Mouse (Mus musculus): ENCODE results near the gene Camk1. TPM values are rescaled to one million over a fixed set of nuclear protein-coding genes. Genes with fewer than 3 reads are reported as not detected.
A peak's percentile ranks its signal among the peaks of the same experiment; 100 is the strongest.

The Camk1 gene
- total and polyA plus RNA-seq, 3 experiments = 0.20 to 5.3 (median 1.4) TPM

DNA sequence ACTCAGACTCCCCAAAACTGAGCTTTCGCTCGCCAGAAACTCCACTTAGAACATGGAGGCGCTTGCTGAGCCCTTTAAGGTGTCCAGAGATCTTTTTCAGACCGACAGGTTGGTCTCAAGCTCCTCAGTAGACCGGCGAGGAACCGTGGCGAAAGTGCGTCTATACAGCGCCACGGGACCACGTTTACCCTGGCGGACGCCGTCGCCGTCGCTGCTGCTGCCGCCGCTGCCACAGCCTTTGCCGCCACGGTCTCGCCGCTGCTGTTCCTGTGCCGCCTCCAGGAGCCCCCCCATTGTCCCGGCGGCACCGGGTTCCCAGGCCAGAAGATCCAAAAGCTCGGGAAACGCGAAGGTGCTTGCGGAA lies 36.8 kb downstream of the Camk1 start, which contains the start of gene Brpf1:
Gene Brpf1, plus strand, starts transcription at position 152 of the 364 bp plus-strand sequence.
- in situ Hi-C loops (cut with MboI; ENCODE audit: low pct_ligation_motif_present, low pct_unique_long_range_greater_than_20kb, low sequenced_read_pairs) = loop anchor here (10.0 to 25.0 kb wide), 2 partner anchors 262 to 595 kb away; partner anchors contain the start of gene Thumpd3
- dilution Hi-C loops (cut with MboI; ENCODE audit: extremely low pct_ligation_motif_present, extremely low pct_unique_long_range_greater_than_20kb, low sequenced_read_pairs) = no loop called here
- H3K4me2 ChIP-seq (ENCODE audit: insufficient read depth, low read depth, poor library complexity, severe bottlenecking) = peak within 1 kb of the TSS; percentile 95
- peaks cover 10 to 37% of the 10 kb centered on the region in 2 experiments for H3K4me1 ChIP-seq (ENCODE audit: control insufficient read depth in 1 of 2, insufficient read depth in 2 of 2)
- peaks cover 36% of the 10 kb centered on the region for H3K79me2 ChIP-seq (replicated peaks; ENCODE audit: control insufficient read depth, extremely low read depth, insufficient read depth, poor library complexity, severe bottlenecking)
- peak within 1 kb of the TSS; percentile 91 to 98 (median 97) for H3K4me3 ChIP-seq (replicated peaks in 1 of 3; ENCODE audit: low read depth in 2 of 3, low read length in 2 of 3, poor library complexity in 1 of 3)
- DNase-seq (ENCODE audit: extremely low read depth) = no peak
- TF ChIP-seq ZC3H11A (IDR thresholded peaks at IDR 0.05; ENCODE audit: low read depth, low read length) = peak; percentile 100
- TF ChIP-seq NRF1 (IDR thresholded peaks at IDR 0.05; ENCODE audit: low read depth, low read length) = no peak
- TF ChIP-seq TBP (conservative IDR thresholded peaks at IDR 0.05; ENCODE audit: low read depth, low read length) = peak; percentile 55; the same call in 1 of the 2 replicates
- peak; percentile 74 for TF ChIP-seq POLR2A (IDR thresholded peaks at IDR 0.05; ENCODE audit: low read depth, low read length)
- TF ChIP-seq KAT2A (IDR thresholded peaks at IDR 0.05; ENCODE audit: insufficient replicate concordance, low read length) = peak; percentile 60; the same call in 1 of the 2 replicates
- peak; percentile 66 for TF ChIP-seq TCF12 (IDR thresholded peaks at IDR 0.05; ENCODE audit: low read depth, low read length)
- TF ChIP-seq SMC3 (IDR thresholded peaks at IDR 0.05; ENCODE audit: low read depth, low read length) = no peak
- TF ChIP-seq SIN3A (IDR thresholded peaks at IDR 0.05; ENCODE audit: low read length) = peak; percentile 70; the same call in 1 of the 2 replicates
- 0 out of 2 replicates have a peak, but pooled peaks have one; percentile 61 for TF ChIP-seq RCOR1 (conservative IDR thresholded peaks at IDR 0.05; ENCODE audit: low read depth, low read length)
- TF ChIP-seq ZKSCAN1 (IDR thresholded peaks at IDR 0.05; ENCODE audit: borderline replicate concordance, low read depth, low read length) = no peak
- TF ChIP-seq MYC (IDR thresholded peaks at IDR 0.05; ENCODE audit: low read depth, low read length) = peak; percentile 74
- peak; percentile 77 for TF ChIP-seq BHLHE40 (IDR thresholded peaks at IDR 0.05; ENCODE audit: low read depth, low read length)
- no peak for TF ChIP-seq GABPA (IDR thresholded peaks at IDR 0.05; ENCODE audit: insufficient replicate concordance, low read depth, low read length)
- TF ChIP-seq ELF1 (IDR thresholded peaks at IDR 0.05; ENCODE audit: low read depth, low read length) = no peak
- no peak for TF ChIP-seq JUND (conservative IDR thresholded peaks at IDR 0.05; ENCODE audit: low read depth, low read length)
- no peak for TF ChIP-seq EP300 (IDR thresholded peaks at IDR 0.05; ENCODE audit: low read length)
- 0 out of 2 replicates have a peak, but pooled peaks have one; percentile 12 for TF ChIP-seq IRF4 (IDR thresholded peaks at IDR 0.05; ENCODE audit: low read depth, low read length)
- TF ChIP-seq ZMIZ1 (IDR thresholded peaks at IDR 0.05; ENCODE audit: low read depth, low read length) = no peak
- TF ChIP-seq ETS1 (conservative IDR thresholded peaks at IDR 0.05; ENCODE audit: low read depth, low read length) = no peak
- TF ChIP-seq HCFC1 (IDR thresholded peaks at IDR 0.05; ENCODE audit: low read depth, low read length) = peak; percentile 86
- peak; percentile 51; the same call in 1 of the 2 replicates for TF ChIP-seq MAX (IDR thresholded peaks at IDR 0.05; ENCODE audit: low read length)
- TF ChIP-seq MAZ (IDR thresholded peaks at IDR 0.05; ENCODE audit: low read depth, low read length) = no peak
- peak within 1 kb of the TSS; percentile 90 for H3K9ac ChIP-seq (ENCODE audit: insufficient read depth, low read depth)
- H3K27ac ChIP-seq (ENCODE audit: insufficient read depth, low read depth) = peak within 1 kb of the TSS; percentile 77
- peaks cover 13 to 23% of the 10 kb centered on the region in 2 experiments for H3K36me3 ChIP-seq (replicated peaks in 1 of 2; ENCODE audit: control insufficient read depth in 1 of 2, insufficient read depth in 1 of 2, low read length in 1 of 2)
- no peaks in the 10 kb centered on the region for H3K9me3 ChIP-seq (replicated peaks; ENCODE audit: low read length)
- no peaks in the 10 kb centered on the region for H3K27me3 ChIP-seq (replicated peaks)
